Mouse (Mus musculus) hindbrain, embryonic 16.5 days (tissue): ENCODE data around the gene Btbd6. TPM values are rescaled to one million over a fixed set of nuclear protein-coding genes. Genes with fewer than 3 reads are reported as not detected.

Source experiments
- ATAC-seq: fragments of 200-750 bp; cut with Nextera tagmentation; 2 replicates; pipeline ENCODE4 v1.8.0; 2017; ENCODE audit warnings: moderate TSS enrichment, moderate library complexity
- H3K27ac ChIP-seq: fragments of 300-500 bp; sonication (generic); 2 replicates; pipeline ENCODE4 v1.5.1; 2014; ENCODE audit warnings: low read depth, mild to moderate bottlenecking, control low read depth, low read length, moderate library complexity
- H3K27me3 ChIP-seq: fragments of 300-500 bp; sonication (generic); replicated peaks from 2 replicates; pipeline ENCODE4 v1.6.1; 2014; ENCODE audit warnings: low read length; ENCODE audit not compliant: control insufficient read depth, insufficient read depth
- H3K36me3 ChIP-seq: fragments of 300-500 bp; sonication (generic); 2 replicates; pipeline ENCODE4 v1.6.1; 2014; ENCODE audit warnings: mild to moderate bottlenecking, low read length, moderate library complexity, mixed read lengths; ENCODE audit not compliant: control insufficient read depth, insufficient read depth
- H3K4me1 ChIP-seq: fragments of 300-500 bp; sonication (generic); 2 replicates; pipeline ENCODE4 v1.6.1; 2014; ENCODE audit warnings: low read depth, low read length; ENCODE audit not compliant: control insufficient read depth, insufficient read depth
- H3K4me2 ChIP-seq: fragments of 300-500 bp; sonication (generic); 2 replicates; pipeline ENCODE4 v1.6.1; 2014; ENCODE audit warnings: mild to moderate bottlenecking, low read length, control low read depth, moderate library complexity
- H3K4me3 ChIP-seq: fragments of 300-500 bp; sonication (generic); 2 replicates; pipeline ENCODE4 v1.5.1; 2014; ENCODE audit warnings: mild to moderate bottlenecking, low read length, control low read depth, moderate library complexity
- H3K9ac ChIP-seq: fragments of 300-500 bp; sonication (generic); 2 replicates; pipeline ENCODE4 v1.6.1; 2014; ENCODE audit warnings: low read depth, mild to moderate bottlenecking, control low read depth, low read length, moderate library complexity
- H3K9me3 ChIP-seq: fragments of 300-500 bp; sonication (generic); 2 replicates; pipeline ENCODE4 v1.6.1; 2014; ENCODE audit warnings: mild to moderate bottlenecking, low read length, moderate library complexity; ENCODE audit not compliant: control insufficient read depth
- WGBS: fragments of 180-500 bp; shearing (Covaris S2); extraction: QIAGEN DNeasy Blood & Tissue Kit; methylation state at CpG from one replicate; pipeline ENCODE4 v1.1.7; 2014; 5-methylcytosine and 5-hydroxymethylcytosine counted together
- polyA plus RNA-seq: library from polyadenylated mRNA; unstranded; fragments of >200 nt; fragmentation: Nextera tagmentation; extraction: Ambion mirVana; gene quantifications from 2 replicates; pipeline ENCODE4 v1.2.1, GENCODE M21; 2015

Btbd6 gene
- 54.3 and 55.8 TPM in 2 replicates for polyA plus RNA-seq

GRCm38 (mm10) chr12:112976371-112977073 lies at the start of gene Btbd6:
Btbd6 (plus strand) TSS chr12:112976482.
- peak within 1 kb of the TSS; percentile 98 for H3K27ac ChIP-seq
- peak; percentile 96 for ATAC-seq
- H3K9ac ChIP-seq: peak within 1 kb of the TSS; percentile 91
- WGBS: under 1% methylated on average over 71 of the region's 80 CpGs
- no peaks in the 10 kb centered on the region for H3K9me3 ChIP-seq
- H3K36me3 ChIP-seq: peaks cover 36% of the 10 kb centered on the region
- H3K4me3 ChIP-seq: peak within 1 kb of the TSS; percentile 73
- no peaks in the 10 kb centered on the region for H3K27me3 ChIP-seq
- peaks cover 14% of the 10 kb centered on the region for H3K4me1 ChIP-seq
- peak within 1 kb of the TSS; percentile 89 for H3K4me2 ChIP-seq

- ATAC-seq: no peak
- Histone ChIP-seq H3K4me1 (peaks cover 32% of the 10 kb centered on the region), H3K9ac (peak overlapping the region; percentile 15; the same call in 1 of the 2 replicates)
These were observed 49.0 kb upstream of the Btbd6 start for GRCm38 (mm10) chr12:112927265-112927664.

GRCm38 (mm10) chr12:112928401-112929241 lies 47.7 kb upstream of the Btbd6 start:
- Histone ChIP-seq H3K4me1 (peaks cover 32% of the 10 kb centered on the region), H3K36me3 (no peaks in the 10 kb centered on the region), H3K9ac (peak overlapping the region; percentile 80), H3K9me3 (no peaks in the 10 kb centered on the region), H3K4me2 (peak overlapping the region; percentile 78), H3K27me3 (no peaks in the 10 kb centered on the region; the same call in 1 of the 2 replicates), H3K4me3 (peak overlapping the region; percentile 67), H3K27ac (peak overlapping the region; percentile 86)
- peak; percentile 51 for ATAC-seq
- WGBS: 1% methylated on average over 88 of the region's 124 CpGs

More at GRCm38 (mm10) chr12:112927265-112927664, 49.0 kb upstream of the Btbd6 start:
- peak overlapping the region; percentile 78 for H3K4me2 ChIP-seq
- no peaks in the 10 kb centered on the region; the same call in 1 of the 2 replicates for H3K27me3 ChIP-seq
- H3K9me3 ChIP-seq: no peaks in the 10 kb centered on the region
- peak overlapping the region; percentile 4; the same call in 1 of the 2 replicates for H3K4me3 ChIP-seq
- WGBS: 65% methylated on average over 14 of the region's 14 CpGs
- no peaks in the 10 kb centered on the region for H3K36me3 ChIP-seq
- no peak overlapping the region for H3K27ac ChIP-seq

- Histone ChIP-seq H3K4me1 (peaks cover 32% of the 10 kb centered on the region), H3K9ac (peak within 1 kb of the TSS; percentile 80), H3K4me3 (peak within 1 kb of the TSS; percentile 67), H3K27ac (peak within 1 kb of the TSS; percentile 86), H3K4me2 (peak within 1 kb of the TSS; percentile 78), H3K27me3 (no peaks in the 10 kb centered on the region; the same call in 1 of the 2 replicates), H3K9me3 (no peaks in the 10 kb centered on the region), H3K36me3 (no peaks in the 10 kb centered on the region)
- under 1% methylated on average over 16 of the region's 85 CpGs for WGBS
- peak; percentile 79 for ATAC-seq
These were observed 46.5 kb upstream of the Btbd6 start, which contains the start of gene Jag2 for GRCm38 (mm10) chr12:112929562-112930352. Jag2 (minus strand) TSS chr12:112929776.

GRCm38 (mm10) chr12:112932647-112933046 lies 43.6 kb upstream of the Btbd6 start:
- Histone ChIP-seq H3K9me3 (no peaks in the 10 kb centered on the region), H3K9ac (no peak overlapping the region), H3K4me1 (peaks cover 16% of the 10 kb centered on the region), H3K36me3 (no peaks in the 10 kb centered on the region), H3K4me3 (no peak overlapping the region), H3K27ac (no peak overlapping the region), H3K4me2 (no peak overlapping the region), H3K27me3 (no peaks in the 10 kb centered on the region; the same call in 1 of the 2 replicates)
- ATAC-seq: no peak
- 76% methylated on average over 6 of the region's 7 CpGs for WGBS

- H3K4me2 ChIP-seq: no peak overlapping the region
- H3K4me3 ChIP-seq: no peak overlapping the region
- WGBS: 45% methylated on average over 9 of the region's 9 CpGs
- H3K4me1 ChIP-seq: peaks cover 12% of the 10 kb centered on the region
- no peaks in the 10 kb centered on the region for H3K27me3 ChIP-seq
- no peak for ATAC-seq
- H3K9ac ChIP-seq: no peak overlapping the region
- H3K9me3 ChIP-seq: no peaks in the 10 kb centered on the region
- H3K36me3 ChIP-seq: no peaks in the 10 kb centered on the region
- H3K27ac ChIP-seq: no peak overlapping the region
These were observed 38.4 kb upstream of the Btbd6 start for GRCm38 (mm10) chr12:112937906-112938305.

- Histone ChIP-seq H3K9ac (no peak overlapping the region), H3K9me3 (no peaks in the 10 kb centered on the region), H3K4me2 (no peak overlapping the region)
These were observed 37.9 kb upstream of the Btbd6 start for GRCm38 (mm10) chr12:112938366-112938765.

GRCm38 (mm10) chr12:112938873-112939565 lies 37.3 kb upstream of the Btbd6 start:
- H3K27me3 ChIP-seq: no peaks in the 10 kb centered on the region
- no peak for ATAC-seq
- H3K9me3 ChIP-seq: no peaks in the 10 kb centered on the region
- no peaks in the 10 kb centered on the region for H3K36me3 ChIP-seq
- H3K4me2 ChIP-seq: no peak overlapping the region
- WGBS: 58% methylated on average over 10 of the region's 10 CpGs
- H3K9ac ChIP-seq: 0 out of 2 replicates have a peak overlapping the region, but pooled peaks have one; percentile 16
- H3K4me3 ChIP-seq: no peak overlapping the region
- H3K27ac ChIP-seq: no peak overlapping the region
- H3K4me1 ChIP-seq: peaks cover 12% of the 10 kb centered on the region

More at GRCm38 (mm10) chr12:112938366-112938765, 37.9 kb upstream of the Btbd6 start:
- H3K27me3 ChIP-seq: no peaks in the 10 kb centered on the region
- ATAC-seq: no peak
- 79% methylated on average over 10 of the region's 10 CpGs for WGBS
- no peak overlapping the region for H3K27ac ChIP-seq
- H3K36me3 ChIP-seq: no peaks in the 10 kb centered on the region
- no peak overlapping the region for H3K4me3 ChIP-seq
- H3K4me1 ChIP-seq: peaks cover 12% of the 10 kb centered on the region
